Mouse (Mus musculus): ENCODE measurements at regions not wholly inside any gene's neighbourhood (a gene's known extent, or its start where the extent isn't known, plus 50 kb on each side); places are given as distances from the start of the nearest gene placed in this dataset.

DNA sequence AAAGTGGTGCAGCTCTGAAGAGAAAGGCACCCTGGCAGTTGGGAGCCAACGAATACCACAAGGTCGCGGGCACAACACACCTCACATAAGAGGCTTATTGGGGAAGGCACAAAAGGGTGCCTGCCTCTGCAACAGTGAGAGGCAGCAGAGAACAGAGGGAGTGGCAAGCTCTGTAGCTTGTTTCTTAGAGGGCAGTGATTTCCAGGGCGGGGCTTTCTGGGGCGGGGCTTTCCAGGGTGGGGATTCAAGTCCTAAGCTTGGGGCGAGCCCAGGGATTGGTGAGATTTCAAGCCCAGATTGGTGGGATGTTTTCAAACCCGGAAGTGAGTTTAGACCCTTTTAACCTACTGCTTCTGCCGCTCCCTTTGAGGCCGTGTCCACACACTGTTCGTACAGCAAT lies 435.8 kb upstream of the Kcnab2 start:
- ATAC-seq (ENCODE audit: insufficient number of reproducible peaks, low FRiP score, low TSS enrichment, low read depth) (no peak), DNase-seq (ENCODE audit: low spot score) (peak; percentile 23)
- Histone ChIP-seq H3K27ac (replicated peaks; ENCODE audit: low read depth, low read length) (no peak overlapping the region), H3K36me3 (ENCODE audit: control insufficient read depth, insufficient read depth, low read length) (no peaks in the 10 kb centered on the region), H3K9me3 (ENCODE audit: control insufficient read depth, low read length) (no peaks in the 10 kb centered on the region), H3K4me2 (ENCODE audit: low read depth, severe bottlenecking) (no peak overlapping the region), H3K4me1 (ENCODE audit: control insufficient read depth, insufficient read depth, low read length) (no peaks in the 10 kb centered on the region), H3K27me3 (ENCODE audit: control insufficient read depth, insufficient read depth, low read length) (no peaks in the 10 kb centered on the region), H3K4me3 (ENCODE audit: low read depth, low read length) (no peak overlapping the region), H3K9ac (ENCODE audit: low read length) (no peak overlapping the region)
- WGBS: 40% methylated on average over 10 of the region's 10 CpGs

DNA sequence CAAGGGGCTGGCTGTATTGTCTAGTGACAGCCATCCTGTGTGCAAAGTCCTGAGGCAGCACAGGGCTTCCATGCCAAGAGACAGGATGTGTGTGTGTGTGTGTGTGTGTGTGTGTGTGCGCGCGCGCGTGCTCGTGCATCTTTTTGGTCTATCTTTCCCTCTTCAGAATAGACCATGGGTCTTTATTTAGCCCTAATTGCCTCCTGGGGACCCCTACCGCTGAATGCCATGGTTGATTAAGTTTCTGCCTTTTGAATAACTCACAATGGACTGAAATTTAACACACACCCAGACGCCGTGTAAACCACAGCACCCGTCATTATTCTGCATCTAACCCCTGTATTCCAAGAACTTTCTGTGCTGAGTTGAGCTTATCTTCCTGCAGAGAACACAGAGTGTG lies 435.2 kb upstream of the Kcnab2 start:
- ATAC-seq (ENCODE audit: insufficient number of reproducible peaks, low FRiP score, low TSS enrichment, low read depth): no peak
- no peaks in the 10 kb centered on the region for H3K4me1 ChIP-seq (ENCODE audit: control insufficient read depth, insufficient read depth, low read length)
- no peak for DNase-seq (ENCODE audit: low spot score)
- no peak overlapping the region for H3K4me3 ChIP-seq (ENCODE audit: low read depth, low read length)
- H3K9ac ChIP-seq (ENCODE audit: low read length): no peak overlapping the region
- no peaks in the 10 kb centered on the region for H3K27me3 ChIP-seq (ENCODE audit: control insufficient read depth, insufficient read depth, low read length)
- H3K27ac ChIP-seq (replicated peaks; ENCODE audit: low read depth, low read length): no peak overlapping the region
- H3K36me3 ChIP-seq (ENCODE audit: control insufficient read depth, insufficient read depth, low read length): no peaks in the 10 kb centered on the region
- no peaks in the 10 kb centered on the region for H3K9me3 ChIP-seq (ENCODE audit: control insufficient read depth, low read length)
- no peak overlapping the region for H3K4me2 ChIP-seq (ENCODE audit: low read depth, severe bottlenecking)
- 90% methylated on average over 10 of the region's 10 CpGs for WGBS

DNA sequence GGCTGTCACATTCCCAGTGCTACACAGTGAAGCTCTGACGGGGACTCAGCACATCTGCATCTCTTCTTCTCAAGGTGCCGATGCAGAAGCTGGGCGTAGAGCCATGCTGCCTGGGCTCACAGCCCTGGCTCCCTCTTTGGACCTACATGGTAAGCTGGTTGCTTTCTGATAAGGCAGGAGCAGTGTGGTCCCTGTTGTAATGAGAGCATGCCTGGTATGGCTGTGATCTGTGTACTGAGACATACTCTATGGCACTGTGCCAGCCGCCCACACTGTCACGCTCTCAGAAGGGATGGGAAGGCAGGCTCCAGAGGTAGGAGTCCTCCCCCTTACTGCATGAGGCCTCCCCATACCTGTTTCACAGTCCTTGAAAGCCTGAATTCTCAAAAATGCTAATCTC lies 430.6 kb upstream of the Kcnab2 start:
- H3K9me3 ChIP-seq (ENCODE audit: control insufficient read depth, low read length): no peaks in the 10 kb centered on the region
- H3K27me3 ChIP-seq (ENCODE audit: control insufficient read depth, insufficient read depth, low read length): no peaks in the 10 kb centered on the region
- H3K9ac ChIP-seq (ENCODE audit: low read length): no peak overlapping the region
- DNase-seq (ENCODE audit: low spot score) (no peak), ATAC-seq (ENCODE audit: insufficient number of reproducible peaks, low FRiP score, low TSS enrichment, low read depth) (no peak)
- H3K4me2 ChIP-seq (ENCODE audit: low read depth, severe bottlenecking): no peak overlapping the region
- 85% methylated on average over 5 of the region's 5 CpGs for WGBS
- no peak overlapping the region for H3K27ac ChIP-seq (replicated peaks; ENCODE audit: low read depth, low read length)
- H3K36me3 ChIP-seq (ENCODE audit: control insufficient read depth, insufficient read depth, low read length): no peaks in the 10 kb centered on the region
- H3K4me1 ChIP-seq (ENCODE audit: control insufficient read depth, insufficient read depth, low read length): no peaks in the 10 kb centered on the region
- H3K4me3 ChIP-seq (ENCODE audit: low read depth, low read length): no peak overlapping the region

DNA sequence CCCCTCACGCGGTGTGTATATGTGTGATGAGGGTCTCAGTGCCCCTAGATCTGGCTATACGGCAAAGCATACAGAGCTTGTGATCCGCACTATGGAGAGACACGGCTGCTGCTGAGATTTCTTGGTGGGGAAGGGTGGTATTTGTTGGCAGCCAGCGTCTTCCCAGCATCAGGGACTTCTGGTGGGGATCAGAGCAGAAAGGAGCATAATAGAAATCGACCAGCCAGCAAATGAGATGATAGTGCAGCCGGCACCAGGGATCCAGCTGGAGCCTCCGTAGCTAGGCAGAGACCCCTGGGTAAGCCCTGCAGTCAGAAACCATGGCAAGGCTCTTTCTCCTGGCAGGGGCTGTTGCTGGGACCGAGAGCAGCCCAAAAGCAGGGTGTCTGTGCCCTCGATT lies 425.2 kb upstream of the Kcnab2 start:
- no peak overlapping the region for H3K9ac ChIP-seq (ENCODE audit: low read length)
- DNase-seq (ENCODE audit: low spot score) (no peak), ATAC-seq (ENCODE audit: insufficient number of reproducible peaks, low FRiP score, low TSS enrichment, low read depth) (no peak)
- no peaks in the 10 kb centered on the region for H3K4me1 ChIP-seq (ENCODE audit: control insufficient read depth, insufficient read depth, low read length)
- no peaks in the 10 kb centered on the region for H3K27me3 ChIP-seq (ENCODE audit: control insufficient read depth, insufficient read depth, low read length)
- no peak overlapping the region for H3K4me2 ChIP-seq (ENCODE audit: low read depth, severe bottlenecking)
- H3K27ac ChIP-seq (replicated peaks; ENCODE audit: low read depth, low read length): no peak overlapping the region
- no peak overlapping the region for H3K4me3 ChIP-seq (ENCODE audit: low read depth, low read length)
- 90% methylated on average over 11 of the region's 11 CpGs for WGBS
- H3K36me3 ChIP-seq (ENCODE audit: control insufficient read depth, insufficient read depth, low read length): no peaks in the 10 kb centered on the region
- no peaks in the 10 kb centered on the region for H3K9me3 ChIP-seq (ENCODE audit: control insufficient read depth, low read length)

DNA sequence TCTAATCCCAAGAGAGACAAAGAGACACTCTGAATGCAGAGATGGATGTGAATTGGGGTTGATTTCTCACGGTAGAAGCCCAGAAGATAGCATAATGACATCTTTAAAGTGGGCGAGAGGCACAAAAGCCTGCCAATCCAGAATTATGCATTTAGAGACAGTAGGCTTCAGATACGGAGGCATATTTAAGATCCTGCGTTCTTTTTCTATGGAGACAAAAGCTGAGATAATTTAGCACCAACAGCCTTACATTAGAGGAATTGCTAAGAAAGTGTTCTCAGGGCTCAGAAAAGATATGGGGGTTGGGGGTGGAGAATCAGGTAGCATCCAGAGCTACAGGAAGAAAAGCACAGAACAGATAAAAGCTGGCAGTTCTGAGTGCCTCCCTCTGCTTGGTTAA lies 422.4 kb upstream of the Kcnab2 start:
- H3K9me3 ChIP-seq (ENCODE audit: control insufficient read depth, low read length): no peaks in the 10 kb centered on the region
- H3K4me1 ChIP-seq (ENCODE audit: control insufficient read depth, insufficient read depth, low read length): no peaks in the 10 kb centered on the region
- DNase-seq (ENCODE audit: low spot score): no peak
- no peak overlapping the region for H3K4me3 ChIP-seq (ENCODE audit: low read depth, low read length)
- no peak overlapping the region for H3K9ac ChIP-seq (ENCODE audit: low read length)
- H3K36me3 ChIP-seq (ENCODE audit: control insufficient read depth, insufficient read depth, low read length): no peaks in the 10 kb centered on the region
- no peak overlapping the region for H3K27ac ChIP-seq (replicated peaks; ENCODE audit: low read depth, low read length)
- H3K4me2 ChIP-seq (ENCODE audit: low read depth, severe bottlenecking): no peak overlapping the region
- H3K27me3 ChIP-seq (ENCODE audit: control insufficient read depth, insufficient read depth, low read length): no peaks in the 10 kb centered on the region
- no peak for ATAC-seq (ENCODE audit: insufficient number of reproducible peaks, low FRiP score, low TSS enrichment, low read depth)
- 89% methylated on average over 4 of the region's 4 CpGs for WGBS

DNA sequence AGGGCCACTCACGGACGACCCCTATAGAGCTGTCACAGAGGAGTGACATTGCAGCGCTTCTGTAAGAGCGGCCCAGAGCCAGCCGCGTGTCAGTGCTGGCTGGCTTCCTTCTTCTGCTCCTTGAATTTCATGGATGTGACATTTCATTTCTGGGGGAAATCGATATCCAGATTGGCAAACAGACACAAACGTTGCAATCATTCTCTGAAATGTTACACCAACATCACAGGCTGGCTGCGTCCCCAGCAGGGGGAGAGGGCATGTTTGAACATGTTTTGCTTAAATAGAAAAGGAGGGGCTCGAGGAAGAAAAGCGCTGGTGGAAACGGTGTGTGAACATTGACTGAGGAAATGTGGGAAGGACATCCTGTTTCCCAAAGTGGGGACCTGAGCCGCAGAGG lies 417.4 kb upstream of the Kcnab2 start:
- ATAC-seq (ENCODE audit: insufficient number of reproducible peaks, low FRiP score, low TSS enrichment, low read depth) (no peak), DNase-seq (ENCODE audit: low spot score) (no peak)
- Histone ChIP-seq H3K4me2 (ENCODE audit: low read depth, severe bottlenecking) (no peak overlapping the region), H3K36me3 (ENCODE audit: control insufficient read depth, insufficient read depth, low read length) (no peaks in the 10 kb centered on the region), H3K4me1 (ENCODE audit: control insufficient read depth, insufficient read depth, low read length) (no peaks in the 10 kb centered on the region), H3K9me3 (ENCODE audit: control insufficient read depth, low read length) (no peaks in the 10 kb centered on the region), H3K27me3 (ENCODE audit: control insufficient read depth, insufficient read depth, low read length) (no peaks in the 10 kb centered on the region), H3K4me3 (ENCODE audit: low read depth, low read length) (no peak overlapping the region), H3K9ac (ENCODE audit: low read length) (no peak overlapping the region), H3K27ac (replicated peaks; ENCODE audit: low read depth, low read length) (no peak overlapping the region)
- 76% methylated on average over 13 of the region's 13 CpGs for WGBS

DNA sequence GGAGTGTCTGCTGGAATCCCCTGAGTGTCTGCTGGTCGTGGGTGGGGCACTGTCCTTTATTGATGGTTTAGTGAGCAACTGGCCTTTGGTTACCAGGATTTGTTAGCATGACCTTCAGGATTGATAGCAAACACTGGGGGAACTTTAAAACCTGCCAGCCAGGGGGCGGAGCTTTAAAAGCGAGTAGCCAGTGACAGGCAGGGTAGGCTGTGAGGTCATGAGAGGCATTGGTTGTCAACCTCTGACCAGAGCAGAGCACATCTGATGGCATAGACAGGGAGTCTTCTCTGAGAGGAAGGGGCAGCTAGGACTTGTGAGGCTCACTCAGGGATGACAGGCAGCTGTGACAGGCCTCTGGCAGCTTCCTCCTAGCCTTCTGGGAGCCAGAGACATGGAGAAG lies 415.3 kb upstream of the Kcnab2 start:
- WGBS: 80% methylated on average over 3 of the region's 3 CpGs
- Histone ChIP-seq H3K36me3 (ENCODE audit: control insufficient read depth, insufficient read depth, low read length) (no peaks in the 10 kb centered on the region), H3K9me3 (ENCODE audit: control insufficient read depth, low read length) (no peaks in the 10 kb centered on the region), H3K4me2 (ENCODE audit: low read depth, severe bottlenecking) (no peak overlapping the region), H3K27ac (replicated peaks; ENCODE audit: low read depth, low read length) (no peak overlapping the region), H3K27me3 (ENCODE audit: control insufficient read depth, insufficient read depth, low read length) (no peaks in the 10 kb centered on the region), H3K4me1 (ENCODE audit: control insufficient read depth, insufficient read depth, low read length) (no peaks in the 10 kb centered on the region), H3K4me3 (ENCODE audit: low read depth, low read length) (no peak overlapping the region), H3K9ac (ENCODE audit: low read length) (no peak overlapping the region)
- ATAC-seq (ENCODE audit: insufficient number of reproducible peaks, low FRiP score, low TSS enrichment, low read depth) (no peak), DNase-seq (ENCODE audit: low spot score) (no peak)

DNA sequence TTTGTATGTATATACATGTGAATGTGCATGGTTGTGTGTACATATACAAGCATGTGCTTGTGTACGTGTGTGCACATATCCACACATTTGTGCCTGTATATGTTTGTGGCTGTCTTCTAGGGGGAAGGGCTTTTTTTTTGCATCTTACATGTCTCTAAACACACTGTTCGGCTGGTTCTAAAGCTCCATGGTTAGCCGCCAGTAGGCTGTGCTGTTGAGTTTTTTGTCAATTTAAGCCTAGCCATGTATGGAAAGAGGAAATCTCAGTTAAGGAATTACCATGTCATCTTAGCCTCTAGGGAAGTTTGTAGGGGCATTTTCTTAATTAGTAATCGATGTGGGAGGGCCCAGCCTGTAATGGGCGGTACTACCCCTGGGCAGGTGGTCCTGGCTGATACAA lies 411.5 kb upstream of the Kcnab2 start:
- H3K9me3 ChIP-seq (ENCODE audit: control insufficient read depth, low read length): no peaks in the 10 kb centered on the region
- H3K36me3 ChIP-seq (ENCODE audit: control insufficient read depth, insufficient read depth, low read length): no peaks in the 10 kb centered on the region
- no peaks in the 10 kb centered on the region for H3K27me3 ChIP-seq (ENCODE audit: control insufficient read depth, insufficient read depth, low read length)
- no peak overlapping the region for H3K27ac ChIP-seq (replicated peaks; ENCODE audit: low read depth, low read length)
- no peak for ATAC-seq (ENCODE audit: insufficient number of reproducible peaks, low FRiP score, low TSS enrichment, low read depth)
- no peak overlapping the region for H3K4me2 ChIP-seq (ENCODE audit: low read depth, severe bottlenecking)
- WGBS: 82% methylated on average over 5 of the region's 5 CpGs
- H3K4me1 ChIP-seq (ENCODE audit: control insufficient read depth, insufficient read depth, low read length): no peaks in the 10 kb centered on the region
- H3K9ac ChIP-seq (ENCODE audit: low read length): no peak overlapping the region
- H3K4me3 ChIP-seq (ENCODE audit: low read depth, low read length): no peak overlapping the region
- no peak for DNase-seq (ENCODE audit: low spot score)

DNA sequence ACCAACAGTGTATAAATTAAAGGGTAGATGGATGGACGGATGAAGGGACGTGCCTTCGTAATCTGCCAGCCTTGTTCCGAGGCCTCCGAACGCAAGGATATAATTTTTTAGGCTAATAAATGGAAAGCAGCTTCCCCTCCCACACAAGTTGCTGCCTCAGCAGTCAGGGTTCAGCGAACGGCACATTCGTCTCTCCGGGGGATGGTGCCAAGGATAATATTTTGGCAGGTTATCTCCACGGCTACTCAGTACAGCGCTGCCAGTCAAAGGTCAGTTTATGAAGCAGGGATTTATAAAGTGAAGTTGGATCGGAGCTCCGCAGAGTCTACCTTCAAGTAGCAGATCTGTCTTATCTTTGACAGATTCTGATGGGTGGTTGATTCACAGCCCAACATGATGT lies 410.6 kb upstream of the Kcnab2 start:
- ATAC-seq (ENCODE audit: insufficient number of reproducible peaks, low FRiP score, low TSS enrichment, low read depth): no peak
- Histone ChIP-seq H3K9ac (ENCODE audit: low read length) (no peak overlapping the region), H3K4me2 (ENCODE audit: low read depth, severe bottlenecking) (no peak overlapping the region), H3K27ac (replicated peaks; ENCODE audit: low read depth, low read length) (no peak overlapping the region), H3K9me3 (ENCODE audit: control insufficient read depth, low read length) (no peaks in the 10 kb centered on the region), H3K4me3 (ENCODE audit: low read depth, low read length) (no peak overlapping the region), H3K4me1 (ENCODE audit: control insufficient read depth, insufficient read depth, low read length) (no peaks in the 10 kb centered on the region), H3K27me3 (ENCODE audit: control insufficient read depth, insufficient read depth, low read length) (no peaks in the 10 kb centered on the region), H3K36me3 (ENCODE audit: control insufficient read depth, insufficient read depth, low read length) (no peaks in the 10 kb centered on the region)
- 82% methylated on average over 14 of the region's 14 CpGs for WGBS
- no peak for DNase-seq (ENCODE audit: low spot score)
